Mouse (Mus musculus) frontal cortex, adult (tissue): ENCODE data around the gene Sult6b1.

ENCODE experiments used
- ATAC-seq: cut with Nextera tagmentation; 2 replicates; pipeline ENCODE4 v1.9.2; 2017; ENCODE audit warnings: mild to moderate bottlenecking, moderate library complexity, mixed read lengths; ENCODE audit not compliant: low TSS enrichment

The Sult6b1 gene

DNA sequence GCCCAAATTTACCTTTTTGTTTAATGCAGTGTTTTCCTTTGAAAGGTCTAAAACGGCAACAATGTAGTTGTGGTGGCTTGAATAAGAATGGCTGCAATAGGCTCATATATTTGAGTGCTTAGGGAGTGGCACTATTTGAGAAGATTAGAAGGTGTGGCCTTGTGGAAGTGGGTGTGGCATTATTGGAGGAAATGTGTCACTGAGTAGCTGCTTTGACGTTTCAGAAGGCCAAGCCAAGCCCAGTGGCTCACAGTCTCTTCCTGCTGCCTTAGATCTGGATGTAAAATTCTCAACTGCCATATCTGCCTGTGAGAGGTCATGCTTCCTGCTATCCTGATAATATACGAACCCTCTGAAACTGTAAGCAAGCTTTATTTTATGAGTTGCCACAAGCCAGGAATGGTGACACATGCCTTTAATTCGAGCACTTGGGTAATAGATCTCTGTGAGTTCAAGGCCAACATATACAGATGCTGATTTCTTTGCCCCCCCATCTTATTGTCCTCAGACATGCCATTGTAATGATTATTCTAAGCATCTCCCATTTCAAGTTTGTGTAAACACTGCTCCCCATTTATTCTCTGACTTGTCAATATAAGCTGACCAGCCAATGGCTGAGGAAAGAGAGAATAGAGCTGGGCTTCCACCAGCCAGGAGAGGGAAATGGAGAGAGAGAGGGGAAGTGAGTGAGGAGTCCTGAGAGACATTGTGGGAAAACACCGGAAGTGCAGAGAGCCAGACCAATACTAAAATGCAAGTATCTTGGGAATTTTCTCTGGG lies 21.3 kb downstream of the Sult6b1 start:
- no peak for ATAC-seq

DNA sequence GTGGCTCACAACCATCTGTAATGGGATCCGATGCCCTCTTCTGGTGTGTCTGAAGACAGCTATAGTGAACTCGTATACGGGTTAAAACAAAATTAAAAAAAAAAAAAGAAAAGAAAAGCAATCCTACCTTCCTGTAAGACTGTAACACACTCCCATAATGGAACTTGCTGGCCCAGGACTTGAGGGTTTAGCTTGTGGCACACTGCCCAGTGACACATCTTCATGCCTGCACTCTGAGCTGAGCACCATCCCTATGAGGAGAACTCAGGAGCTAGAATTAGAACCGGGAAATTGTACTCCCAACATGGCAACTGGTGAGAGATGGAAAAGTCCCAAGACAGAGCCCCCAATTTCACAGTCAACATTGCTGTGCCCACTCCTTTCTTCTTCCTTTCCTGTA lies 23.5 kb downstream of the Sult6b1 start:
- ATAC-seq = no peak

DNA sequence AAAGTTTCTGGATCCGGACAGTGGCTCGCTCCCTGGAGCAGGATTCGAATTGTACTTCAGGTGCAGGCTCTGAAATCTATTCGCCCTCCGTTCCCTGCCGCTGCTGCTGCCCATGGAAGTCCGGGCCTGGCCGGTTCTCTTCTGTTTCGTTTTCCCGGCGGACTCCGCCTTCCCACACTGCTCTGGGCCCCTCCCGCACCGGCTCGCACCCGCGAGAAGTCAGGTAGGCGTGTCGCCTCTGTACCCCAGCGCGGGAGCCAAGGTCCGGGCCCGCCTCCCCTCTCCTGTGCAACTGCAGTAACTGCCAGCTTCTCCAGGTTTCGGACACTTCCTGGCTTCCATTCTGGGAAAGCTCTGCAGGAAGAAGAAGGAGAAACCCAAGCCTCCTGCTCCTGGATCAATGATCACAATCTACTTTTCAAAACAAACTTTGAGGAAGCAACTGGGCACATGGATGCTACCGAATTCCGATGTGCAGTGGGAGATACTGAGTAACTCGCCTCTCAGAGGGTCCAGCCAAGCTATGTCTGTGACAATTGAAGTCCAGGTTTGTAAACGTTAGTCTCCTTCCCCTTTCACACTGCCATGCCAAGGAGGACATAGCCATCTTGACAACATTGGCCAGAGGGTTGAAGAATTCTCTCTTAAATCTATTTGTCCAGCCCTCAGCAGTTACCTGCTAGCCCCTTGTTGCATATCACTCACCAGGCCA lies 24.2 kb downstream of the Sult6b1 start, which contains the start of gene Eif2ak2:
Gene Eif2ak2 (minus strand): TSS at position 173 of the 712 bp plus-strand sequence.
- ATAC-seq = peak; percentile 99

DNA sequence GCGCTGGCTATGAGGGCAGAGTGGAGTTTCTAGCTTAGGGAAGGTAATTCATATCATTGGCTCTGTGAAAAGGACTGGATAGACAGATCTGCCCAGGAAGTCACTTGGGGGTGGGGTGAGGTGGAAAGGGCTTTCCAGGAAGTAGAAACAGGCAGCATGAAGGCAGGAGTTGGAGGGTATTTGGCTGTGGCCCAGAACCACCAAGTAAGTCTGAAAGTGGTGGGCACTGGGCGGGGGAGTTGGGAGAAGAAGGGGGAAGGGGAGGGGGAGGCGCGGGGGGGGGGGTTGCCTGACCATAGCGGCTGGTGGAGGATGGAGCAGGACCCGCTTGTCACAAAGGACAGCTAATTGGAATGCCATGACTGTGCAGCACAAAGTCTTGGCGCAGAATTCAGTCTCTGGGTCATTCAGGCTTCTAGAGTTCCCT lies 24.9 kb downstream of the Sult6b1 start:
- no peak for ATAC-seq

DNA sequence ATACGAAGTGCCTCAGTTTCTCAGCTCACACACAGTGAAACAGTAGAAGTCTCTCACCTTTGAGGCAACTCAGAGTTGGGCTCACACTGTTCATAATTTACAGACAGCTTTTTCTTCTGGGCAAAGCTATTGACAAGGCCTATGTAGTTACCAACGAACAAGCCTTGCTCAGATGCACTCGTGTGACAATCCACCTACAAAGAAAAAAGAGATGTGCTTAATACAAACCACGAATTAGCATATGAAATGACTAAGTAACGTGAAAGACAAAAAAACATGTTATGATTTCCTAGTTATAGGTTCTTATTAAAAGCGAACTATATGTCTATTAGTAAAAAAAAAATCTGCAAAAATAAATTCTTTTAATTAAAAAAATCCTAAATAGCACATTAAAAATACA lies 32.9 kb downstream of the Sult6b1 start:
- ATAC-seq = no peak

DNA sequence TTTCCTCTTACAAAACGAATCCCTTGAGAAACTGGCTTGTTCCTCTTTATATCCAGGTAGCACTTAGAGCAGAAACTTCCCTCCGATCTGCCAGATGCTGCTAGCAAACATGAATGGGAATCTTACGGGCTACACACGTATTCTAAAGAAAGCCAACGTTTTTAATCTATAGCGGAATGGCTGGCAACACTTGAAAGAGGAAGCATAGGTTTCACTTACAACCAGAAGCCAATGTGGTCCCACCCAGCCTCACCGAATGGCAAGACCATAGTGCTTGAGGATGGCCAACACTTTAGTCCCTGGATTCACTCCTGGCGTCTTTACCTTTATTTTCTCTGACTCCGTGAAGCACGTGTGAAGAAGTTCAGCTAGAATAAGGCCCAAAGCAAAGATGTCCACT lies 50.5 kb downstream of the Sult6b1 start:
- no peak for ATAC-seq

DNA sequence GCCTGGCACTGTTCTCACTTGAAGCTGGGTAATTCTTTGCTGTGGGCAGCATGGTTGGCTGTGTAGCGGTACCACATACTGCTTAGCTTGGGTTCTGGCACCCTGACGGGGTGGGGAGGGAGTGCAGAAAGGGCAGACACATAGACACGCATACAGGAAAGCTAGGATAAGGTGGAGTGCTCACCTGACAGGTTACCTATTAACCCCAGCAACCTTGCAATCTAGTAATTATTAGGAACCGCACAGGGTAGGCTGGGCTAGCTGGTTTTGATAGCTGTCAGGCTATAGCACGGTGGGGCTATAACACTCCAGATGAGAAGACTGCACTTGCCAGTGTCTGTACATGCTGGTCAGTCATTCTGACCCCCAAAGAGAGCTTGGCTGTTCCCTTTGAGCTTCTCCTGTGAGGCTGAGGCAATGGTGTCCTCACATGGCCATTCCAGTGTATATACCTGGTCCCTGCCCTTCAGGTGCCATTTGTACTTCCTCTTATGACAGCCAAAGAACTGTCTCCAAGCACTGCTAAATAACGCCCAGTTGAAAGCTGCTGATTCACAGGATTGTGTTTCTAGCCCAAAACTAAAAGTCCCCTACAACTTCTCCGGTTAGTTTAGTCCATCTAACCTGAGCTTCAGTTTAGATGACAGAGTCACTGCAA lies 64.4 kb downstream of the Sult6b1 start:
- no peak for ATAC-seq

DNA sequence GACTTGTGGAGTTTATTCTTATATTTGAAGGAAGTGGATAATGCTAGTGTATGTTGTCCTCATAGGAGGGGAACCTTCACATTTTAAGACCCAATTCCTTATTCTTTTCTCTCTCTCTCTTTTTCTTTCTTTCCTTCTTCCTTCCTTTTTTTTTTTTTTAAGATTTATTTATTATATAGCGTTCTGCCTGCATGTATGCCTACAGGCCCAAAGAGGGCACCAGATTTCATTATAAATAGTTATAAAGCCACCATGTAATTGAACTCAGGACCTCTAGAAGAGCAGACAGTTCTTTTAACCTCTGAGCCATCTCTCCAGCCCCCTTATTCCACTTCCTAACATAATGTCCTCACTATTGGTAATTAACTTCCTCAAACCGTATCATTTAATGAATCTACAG lies 70.7 kb downstream of the Sult6b1 start:
- ATAC-seq = no peak

DNA sequence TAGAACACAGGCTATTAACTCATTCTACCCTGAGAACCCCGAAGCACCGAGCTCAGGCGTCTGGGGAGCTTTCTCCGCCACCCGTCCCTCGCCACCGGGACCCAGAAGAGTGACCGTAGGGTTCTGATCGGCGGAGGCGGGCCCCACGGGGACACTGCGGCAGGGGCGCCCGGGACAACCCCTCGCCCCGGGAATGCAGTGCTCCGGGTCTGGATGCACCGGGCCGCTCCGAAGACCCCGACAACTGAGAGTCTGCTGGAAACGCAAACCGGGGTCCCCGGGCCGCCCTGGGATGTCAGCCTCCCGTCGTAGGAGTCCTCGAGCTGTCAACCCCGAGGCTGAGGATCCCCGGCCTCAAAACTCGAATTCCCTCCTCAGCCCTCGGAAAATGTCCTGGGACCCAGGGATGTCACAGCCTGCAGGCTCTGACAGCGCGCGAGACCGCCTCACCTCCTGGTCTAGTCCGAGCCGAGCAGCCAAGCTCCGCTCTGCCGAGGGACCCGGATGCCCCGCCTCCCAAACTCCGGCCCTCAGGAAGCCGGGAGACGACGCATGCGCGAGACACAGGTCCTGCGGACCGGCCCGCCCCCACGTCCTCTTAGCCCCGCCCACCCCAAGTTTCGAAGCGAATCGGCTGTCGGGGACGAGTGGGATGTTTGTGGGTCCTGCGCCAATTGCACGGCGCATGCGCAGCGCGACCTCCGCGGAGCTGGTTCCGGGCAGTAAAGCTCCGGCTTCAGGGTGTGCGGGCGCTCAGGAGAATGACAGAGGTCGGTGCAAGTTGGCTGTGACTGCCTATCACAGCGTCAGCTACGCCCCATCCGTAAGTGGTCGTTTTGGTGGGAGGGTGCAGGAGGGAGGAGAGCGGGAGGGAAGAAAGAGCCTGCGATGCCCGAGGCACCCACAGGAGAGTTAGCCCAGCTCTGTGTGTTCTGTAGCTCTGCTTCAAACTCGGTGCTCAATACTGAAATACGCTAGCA lies 71.6 kb downstream of the Sult6b1 start, which contains the start of the genes Heatr5b and Gpatch11:
Gene Heatr5b (minus strand): TSS at position 509 of the 980 bp plus-strand sequence.
Gene Gpatch11 (plus strand): TSS at position 712 of the 980 bp plus-strand sequence.
- peak; percentile 98 for ATAC-seq
